Mouse (Mus musculus) mouse embryonic stem cell (cell line): ENCODE data around the gene Ndufs6.

Experiments used
- in situ Hi-C, 2 experiments: fragments of 300-500 bp; cut with MboI; formaldehyde crosslinking; loops; 1 replicate in 1 of 2; 3 replicates in 1 of 2; pipeline ENCODE4 v1.14.3; 2019 to 2020; ENCODE audit warnings: low sequenced_read_pairs in 2 of 2, low pct_unique_long_range_greater_than_20kb in 1 of 2, mixed read lengths in 1 of 2; ENCODE audit not compliant: unreplicated experiment in 1 of 2

Ndufs6 gene

DNA sequence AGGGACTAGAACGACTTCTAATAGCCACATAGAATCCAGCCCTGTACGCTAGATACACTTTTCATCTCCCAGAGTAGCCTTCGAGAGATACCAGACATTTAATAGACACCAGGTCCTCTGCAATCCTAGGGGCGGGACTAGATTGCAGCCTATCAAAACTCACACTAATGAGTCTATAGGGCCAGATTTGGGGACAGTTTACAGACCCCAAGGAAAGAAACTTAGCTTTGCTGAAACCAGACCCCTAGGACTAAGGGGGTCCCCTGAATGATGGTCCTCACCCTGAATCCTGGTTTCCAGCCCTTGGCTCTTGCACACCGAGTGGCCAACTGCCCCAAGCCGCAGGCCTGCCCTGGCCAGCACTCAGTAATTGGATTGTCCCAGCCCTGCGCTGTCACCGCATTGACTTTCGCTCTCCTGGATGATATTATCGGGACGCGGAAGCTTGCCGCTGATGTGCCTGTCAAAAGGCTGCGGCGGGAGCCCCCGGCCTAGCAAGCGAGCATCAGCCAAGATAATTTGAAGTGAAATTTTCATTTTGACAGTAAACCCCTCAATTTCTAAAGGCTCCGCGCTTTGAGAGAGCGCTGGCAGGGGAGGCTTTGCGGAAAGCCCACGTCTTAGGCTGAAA is 57.8 kb downstream of the Ndufs6 start:
- in situ Hi-C loops, result loop anchor here in 1 of 2 experiments (25.0 kb wide), 1 partner anchor 1308 kb away; the partner anchor contains the start of gene Irx1

DNA sequence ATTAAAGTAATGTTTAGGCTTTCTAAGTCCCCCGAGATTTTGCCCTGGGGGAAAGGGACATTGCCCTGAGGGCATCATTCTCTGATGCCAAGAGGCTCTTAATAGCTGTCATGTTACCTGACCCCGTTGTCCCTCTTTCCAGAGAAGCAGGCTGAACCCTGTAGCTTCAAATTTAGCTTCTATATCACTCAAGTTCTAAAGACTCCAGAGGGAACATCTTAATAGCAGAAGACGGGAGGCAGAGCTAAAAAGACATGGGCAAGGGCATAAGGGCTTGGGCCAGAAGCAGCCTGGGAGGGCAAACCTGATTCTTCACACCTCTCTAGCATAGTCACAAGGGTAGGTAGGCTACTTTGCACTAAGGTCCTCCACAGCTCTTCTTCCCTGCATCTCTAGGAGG is 58.5 kb downstream of the Ndufs6 start:
- in situ Hi-C loops, result loop anchor here in 1 of 2 experiments (10.0 to 25.0 kb wide), 2 partner anchors 635 to 1308 kb away; partner anchors contain the start of gene Irx1
